Mouse (Mus musculus): ENCODE measurements around the gene Col13a1. TPM values are rescaled to one million over a fixed set of nuclear protein-coding genes. Genes with fewer than 3 reads are reported as not detected.

Col13a1 gene
- total RNA-seq, 2 experiments from 2014 or later, result 5.9 to 11.7 TPM

Other genes with a start within 250 kb of the Col13a1 start
- gene H2afy2, start 195.0 kb downstream of the Col13a1 start, total RNA-seq (2021), result 1 to 10 TPM; 6.9 to 7.4 TPM
- gene Neurog3, start 154.0 kb upstream of the Col13a1 start, total RNA-seq (2021), result not detected
- gene Fam241b, start 164.8 kb upstream of the Col13a1 start, total RNA-seq (2021), result 1 to 10 TPM; 3.9 to 4.0 TPM